Mouse (Mus musculus) thymus, postnatal 36 days (tissue): ENCODE measurements at regions not wholly inside any gene's neighbourhood (a gene's known extent, or its start where the extent isn't known, plus 50 kb on each side); places are given as distances from the start of the nearest gene placed in this dataset.
A peak's percentile ranks its signal among the peaks of the same experiment; 100 is the strongest.

Experiments used
- DNase-seq, 2 experiments: peaks; one replicate each; pipeline ENCODE4 v3.0.0; 2022; ENCODE audit warnings: mixed read lengths in 2 of 2

GRCm38 (mm10) chr1:151045334-151045733, 52.1 kb upstream of the Hmcn1 start:
- DNase-seq, result no peak

GRCm38 (mm10) chr1:151046626-151047025, 53.4 kb upstream of the Hmcn1 start:
- DNase-seq, result no peak

- DNase-seq, result no peak
Observed at GRCm38 (mm10) chr1:151049726-151050506, 56.7 kb upstream of the Hmcn1 start.

- DNase-seq, result no peak
Observed at GRCm38 (mm10) chr1:151050507-151050816, 57.2 kb upstream of the Hmcn1 start.

- no peak for DNase-seq
Observed at GRCm38 (mm10) chr1:151053268-151053667, 60.0 kb upstream of the Hmcn1 start.

- no peak for DNase-seq
Observed at GRCm38 (mm10) chr1:151055396-151055795, 62.2 kb upstream of the Hmcn1 start.

GRCm38 (mm10) chr1:151059546-151060136, 66.4 kb upstream of the Hmcn1 start:
- no peak for DNase-seq

- no peak for DNase-seq
Observed at GRCm38 (mm10) chr1:151065090-151065567, 71.9 kb upstream of the Hmcn1 start.

GRCm38 (mm10) chr1:151066379-151067128, 73.3 kb upstream of the Hmcn1 start:
- no peak for DNase-seq

GRCm38 (mm10) chr1:151074508-151075314, 81.5 kb upstream of the Hmcn1 start:
- peak in 1 of 2 experiments; percentile 18 for DNase-seq

GRCm38 (mm10) chr1:151075541-151075940, 82.3 kb upstream of the Hmcn1 start:
- DNase-seq, result no peak

- DNase-seq, result peak; percentile 71 to 78
Observed at GRCm38 (mm10) chr1:151078909-151079522, 85.8 kb upstream of the Hmcn1 start.

GRCm38 (mm10) chr1:151079614-151080360, 86.6 kb upstream of the Hmcn1 start:
- DNase-seq, result no peak

GRCm38 (mm10) chr1:151080510-151080980, 87.3 kb upstream of the Hmcn1 start:
- DNase-seq, result no peak

- no peak for DNase-seq
Observed at GRCm38 (mm10) chr1:151082510-151083033, 89.3 kb upstream of the Hmcn1 start.

GRCm38 (mm10) chr1:151083806-151084205, 90.6 kb upstream of the Hmcn1 start:
- DNase-seq, result peak in 1 of 2 experiments; percentile 3

- DNase-seq, result no peak
Observed at GRCm38 (mm10) chr1:151086111-151086859, 93.0 kb upstream of the Hmcn1 start.

- DNase-seq, result no peak
Observed at GRCm38 (mm10) chr1:151087151-151087660, 94.0 kb upstream of the Hmcn1 start.

GRCm38 (mm10) chr1:151087811-151088511, 94.4 kb upstream of the Gm47985 start:
- DNase-seq, result no peak
